Mouse (Mus musculus) cerebellum, adult 18-20 months (tissue): ENCODE results near the gene Mycbpap.
A peak's percentile ranks its signal among the peaks of the same experiment; 100 is the strongest.

ENCODE experiments used
- DNase-seq, 2 experiments: peaks; one replicate each; pipeline ENCODE4 v3.0.0; 2021

Mycbpap gene

DNA sequence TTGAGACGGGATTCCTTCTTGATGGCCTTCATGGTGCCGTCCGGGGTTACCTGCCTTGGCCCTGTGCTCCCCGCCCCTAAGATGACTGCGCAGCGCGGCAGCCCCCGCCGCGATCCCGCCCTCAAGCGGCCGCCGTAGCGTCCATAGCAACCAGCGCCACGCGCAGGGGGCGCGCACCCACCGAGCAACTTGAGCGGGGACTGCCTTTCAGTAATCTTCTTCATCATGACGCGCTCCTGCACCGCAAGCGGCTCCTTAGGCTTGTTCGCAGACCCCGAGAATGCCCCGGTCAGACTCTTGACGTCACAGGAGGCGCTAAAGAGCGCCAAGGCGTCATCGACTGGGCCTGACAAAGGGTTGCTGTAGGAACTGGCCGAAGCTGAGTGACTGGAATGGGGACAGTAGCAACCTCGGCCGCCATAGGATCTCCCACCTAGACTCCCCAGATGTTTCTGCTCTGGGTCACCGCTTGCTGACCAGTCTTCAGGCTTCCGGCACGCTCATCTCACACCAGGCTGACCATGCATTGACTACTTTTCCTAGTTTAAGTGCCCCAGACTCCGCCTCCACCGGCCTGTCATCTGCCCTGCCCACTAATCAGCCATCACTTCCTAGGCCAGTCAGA lies at the start of gene Mycbpap:
Gene Mycbpap (minus strand): TSS at position 524 of the 625 bp plus-strand sequence.
- DNase-seq: peak; percentile 75 to 81

DNA sequence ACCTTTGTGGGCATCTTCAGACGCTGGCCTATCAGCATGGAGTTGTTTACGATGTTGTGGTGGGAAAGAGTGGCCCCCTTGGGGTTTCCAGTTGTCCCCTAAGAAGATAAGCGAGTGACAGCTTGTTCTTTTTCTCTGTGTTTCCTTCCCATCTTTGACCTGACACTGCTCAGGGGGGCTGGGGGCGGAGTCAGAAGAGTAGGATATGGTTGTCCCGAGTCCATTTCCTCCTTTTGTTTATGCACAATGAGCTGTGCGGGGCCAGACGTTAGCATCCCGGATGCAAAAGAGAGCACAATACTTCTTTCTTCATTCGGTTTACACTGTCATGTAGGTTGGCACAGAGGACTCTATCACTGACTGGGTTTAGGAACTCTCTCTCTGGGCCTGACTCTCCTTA lies 49.1 kb upstream of the Mycbpap start:
- no peak for DNase-seq

DNA sequence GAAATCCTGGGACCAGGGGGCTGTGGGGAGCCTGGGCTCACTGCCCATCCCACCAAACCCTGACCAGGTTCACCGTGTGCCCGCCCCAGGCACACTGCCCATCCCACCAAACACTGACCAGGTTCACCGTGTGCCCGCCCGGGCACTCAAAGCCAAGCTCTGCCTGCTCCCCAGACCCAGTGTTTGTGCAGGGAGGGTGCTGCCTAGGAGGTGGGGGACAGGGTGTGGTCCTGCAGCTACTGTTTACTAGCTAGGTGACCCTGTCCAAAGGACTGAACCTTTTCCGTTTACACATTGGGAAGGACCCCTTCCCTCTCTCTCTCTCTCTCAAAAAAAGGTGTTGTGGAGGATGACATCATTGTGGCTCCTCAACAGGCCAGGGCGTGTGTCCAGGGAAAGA lies 45.8 kb upstream of the Mycbpap start:
- DNase-seq: no peak

DNA sequence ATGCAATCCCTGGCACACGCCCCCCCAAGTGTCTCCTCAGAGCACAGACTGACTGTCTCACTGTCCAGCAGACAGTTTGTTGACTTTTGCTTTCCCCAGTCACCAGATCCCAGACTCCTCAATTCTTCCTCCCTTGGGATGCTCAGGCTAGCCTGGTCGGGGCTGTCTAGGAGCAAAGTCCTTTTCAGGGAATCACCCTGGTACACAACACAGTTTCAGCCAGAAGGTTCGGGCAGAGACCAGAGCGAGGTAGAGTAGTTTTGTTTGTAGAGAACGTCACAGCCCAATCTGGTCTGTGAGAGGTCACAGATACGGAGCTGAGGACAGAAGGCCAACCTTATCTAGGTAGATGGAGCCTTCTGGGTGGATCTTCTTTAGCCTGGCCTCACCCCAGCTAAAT lies 45.0 kb upstream of the Mycbpap start:
- DNase-seq: no peak

DNA sequence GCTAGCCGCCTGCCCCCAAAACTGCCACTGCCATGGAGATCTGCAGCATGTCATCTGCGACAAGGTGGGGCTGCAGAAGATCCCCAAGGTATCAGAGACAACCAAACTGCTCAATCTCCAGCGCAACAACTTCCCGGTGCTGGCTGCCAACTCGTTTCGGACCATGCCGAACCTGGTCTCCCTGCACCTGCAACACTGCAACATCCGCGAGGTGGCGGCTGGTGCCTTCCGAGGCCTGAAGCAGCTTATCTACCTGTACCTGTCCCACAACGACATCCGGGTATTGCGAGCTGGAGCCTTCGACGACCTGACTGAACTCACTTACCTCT lies 43.6 kb upstream of the Mycbpap start:
- DNase-seq: no peak

DNA sequence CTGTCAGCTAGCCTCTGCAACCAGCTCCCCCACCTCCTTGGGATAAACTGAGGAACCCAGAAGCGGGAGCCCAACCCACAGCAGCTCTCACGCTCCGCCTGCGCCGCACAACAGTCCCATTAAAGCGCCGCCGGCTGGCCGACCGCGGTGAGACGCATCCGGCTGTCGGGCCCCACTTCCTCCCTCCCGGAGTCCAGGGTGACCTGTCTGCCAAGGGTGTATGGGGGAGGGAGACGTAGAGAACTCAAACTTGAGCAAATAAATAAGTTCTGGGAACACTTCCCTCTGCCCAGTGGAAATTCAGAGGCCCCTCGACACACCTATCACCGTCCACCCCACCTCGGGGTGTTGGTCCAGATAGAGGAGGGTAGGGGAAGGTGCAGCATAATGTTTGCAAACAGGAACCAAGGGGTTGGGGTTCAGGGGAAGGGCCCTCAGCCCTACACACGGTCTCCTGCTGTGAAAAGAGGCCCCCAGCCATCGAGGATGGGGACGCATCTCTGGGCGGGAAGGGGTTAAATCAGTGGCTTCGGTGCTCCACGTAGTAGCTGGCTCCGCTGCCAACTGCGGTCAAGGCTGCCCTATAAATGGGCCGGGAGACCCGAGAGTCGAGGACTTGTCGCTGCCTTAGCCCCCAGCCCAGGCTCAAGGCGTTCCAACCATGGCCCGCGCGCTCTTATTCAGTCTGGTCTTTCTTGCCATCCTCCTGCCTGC lies 43.1 kb upstream of the Mycbpap start, which contains the start of gene Chad:
Gene Chad (plus strand): TSS at position 611 of the 714 bp plus-strand sequence.
- DNase-seq: no peak

DNA sequence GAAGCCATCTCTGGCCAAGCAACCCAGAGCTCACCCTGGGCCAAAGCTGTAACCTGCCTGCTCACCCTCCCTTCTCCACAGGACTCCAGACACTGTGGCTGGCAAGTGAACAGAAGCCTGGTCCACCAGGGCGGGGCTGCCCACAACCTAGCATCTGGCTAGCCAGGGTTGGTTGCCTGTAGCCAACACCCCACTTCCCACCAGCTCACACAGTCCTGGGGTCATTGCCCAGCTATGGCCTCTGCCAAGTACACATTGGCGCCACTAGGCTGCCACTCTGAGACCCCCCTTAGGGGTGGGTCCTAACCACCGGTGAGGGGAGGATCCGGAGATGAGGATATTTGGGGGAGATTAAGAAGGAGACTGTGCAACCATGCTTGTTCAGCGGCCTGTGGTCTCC lies 42.3 kb upstream of the Mycbpap start:
- DNase-seq: no peak

DNA sequence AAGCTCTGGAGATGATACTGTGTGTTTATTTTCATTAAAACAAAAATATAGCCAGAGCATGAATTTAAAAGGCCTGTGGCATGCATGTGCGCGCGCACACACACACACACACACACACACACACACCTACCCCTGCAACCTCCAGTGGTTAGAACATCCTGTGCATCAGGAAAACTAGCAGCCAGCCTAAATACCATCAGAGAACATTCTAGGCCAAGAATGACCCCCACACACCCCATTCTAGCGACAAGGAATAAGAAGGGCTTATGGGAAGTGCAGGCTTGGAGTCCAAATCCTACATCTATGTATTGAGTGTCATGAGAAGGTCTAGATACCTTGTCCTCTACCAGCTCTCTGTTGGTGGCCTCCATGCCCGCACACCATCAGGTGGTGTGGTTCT lies 41.8 kb upstream of the Mycbpap start:
- no peak for DNase-seq

DNA sequence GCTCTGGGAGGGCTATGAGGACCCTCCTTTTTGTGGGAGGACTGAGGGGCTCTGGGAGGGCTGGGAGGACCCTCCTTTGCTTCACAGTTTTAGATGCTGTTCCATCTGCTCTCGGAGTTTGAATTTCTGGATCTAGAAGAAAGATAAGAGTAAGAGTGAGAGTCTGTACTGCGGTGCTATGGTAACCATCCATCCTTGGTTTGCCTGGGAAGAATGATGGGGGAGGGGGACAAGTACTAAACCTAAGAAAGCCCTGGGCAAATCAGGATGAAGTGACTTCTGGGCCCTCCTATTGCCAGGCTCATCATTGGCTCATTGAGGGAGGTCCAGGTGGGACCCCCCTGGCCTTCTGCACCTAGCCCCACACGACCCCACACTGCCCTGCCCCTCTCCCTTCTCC lies 36.7 kb upstream of the Mycbpap start:
- DNase-seq: no peak

DNA sequence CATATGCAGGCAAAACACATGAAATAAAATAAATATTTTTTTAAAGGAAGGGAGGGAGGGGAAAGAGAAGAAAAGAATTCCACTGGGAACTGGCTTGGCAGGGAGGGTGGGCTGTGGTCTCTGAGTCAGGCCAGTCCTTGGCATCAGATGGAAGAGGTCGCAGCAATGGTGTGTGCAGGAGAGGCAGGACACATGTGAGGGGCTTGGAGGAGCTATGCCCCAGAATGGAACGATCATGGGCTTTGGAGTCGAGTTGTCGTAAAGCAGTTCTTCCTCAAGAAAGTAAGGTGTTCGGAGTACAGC lies 28.9 kb upstream of the Mycbpap start:
- no peak for DNase-seq

DNA sequence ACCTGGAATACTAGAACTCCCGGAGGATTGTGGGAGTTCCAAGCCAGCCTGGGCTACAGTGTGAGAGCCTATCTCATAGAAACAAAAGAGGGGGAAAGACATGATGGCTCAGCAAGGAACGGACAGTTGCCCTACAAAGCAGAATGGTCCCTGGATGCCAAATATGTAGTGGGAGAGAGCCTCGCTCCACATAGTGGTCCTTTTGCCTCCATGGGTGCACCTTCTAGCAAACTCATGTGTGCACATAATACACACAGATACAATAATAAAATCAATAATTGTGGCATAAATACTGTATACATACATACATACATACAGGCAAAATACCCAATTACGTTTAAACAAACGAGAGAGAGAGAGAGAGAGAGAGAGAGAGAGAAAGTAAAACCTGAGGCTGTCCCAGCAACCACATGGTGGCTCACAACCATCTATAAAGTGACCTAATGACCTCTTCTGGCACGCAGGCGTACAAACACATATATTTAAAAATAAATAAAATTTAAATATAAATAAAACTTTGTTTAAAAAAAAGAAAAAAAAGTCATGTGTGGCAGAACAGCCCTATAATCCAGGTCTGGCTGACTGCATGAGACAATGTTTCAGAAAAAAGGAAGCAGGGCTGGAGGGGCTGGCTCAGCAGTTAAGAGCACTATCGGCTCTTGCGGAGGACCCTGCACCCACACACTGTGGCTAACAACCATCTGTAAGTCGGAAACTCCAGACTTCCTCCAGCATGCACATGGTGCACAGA lies 28.3 kb upstream of the Mycbpap start:
- DNase-seq: no peak

DNA sequence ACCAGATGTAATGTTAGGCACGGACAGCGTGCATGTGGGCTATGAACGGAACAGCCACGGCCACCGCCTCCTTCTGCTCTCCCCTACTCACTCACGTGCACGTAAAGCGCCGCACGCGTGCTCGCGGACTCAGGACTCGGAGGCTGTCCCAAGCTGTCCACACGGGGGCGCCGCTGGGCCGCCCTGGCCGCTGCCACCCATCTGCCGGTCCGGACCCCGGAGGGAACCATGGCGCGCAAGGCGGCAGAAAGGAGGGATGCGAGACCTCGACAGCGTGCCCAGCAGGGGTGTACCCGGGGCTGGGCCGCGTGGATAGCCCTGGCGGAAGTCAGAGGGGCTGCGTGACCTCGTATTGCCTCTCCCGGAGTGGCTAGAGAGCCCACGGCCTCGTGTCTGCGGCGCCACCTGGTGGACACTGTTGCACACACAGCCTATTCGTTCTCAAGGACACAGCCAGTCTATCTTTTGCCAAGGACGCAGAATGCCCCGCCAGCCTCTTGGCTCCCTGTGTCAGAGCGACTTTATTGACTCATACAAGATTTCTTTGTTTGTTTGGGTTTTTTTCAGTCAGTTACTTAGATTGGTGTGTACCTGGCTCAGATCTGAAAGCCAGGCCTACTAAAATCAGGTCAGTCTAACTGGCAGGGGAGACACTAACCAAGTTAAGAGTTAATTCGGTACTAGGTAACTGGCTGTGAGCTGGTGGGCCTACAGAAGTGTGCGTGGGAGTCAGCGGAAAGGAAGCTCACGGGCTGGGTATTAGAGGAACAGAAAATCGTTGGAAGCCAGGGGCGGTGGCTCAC lies 27.5 kb upstream of the Mycbpap start, which contains the start of gene Rsad1:
Gene Rsad1 (minus strand): TSS at position 368 of the 803 bp plus-strand sequence.
- peak; percentile 94 to 98 for DNase-seq

DNA sequence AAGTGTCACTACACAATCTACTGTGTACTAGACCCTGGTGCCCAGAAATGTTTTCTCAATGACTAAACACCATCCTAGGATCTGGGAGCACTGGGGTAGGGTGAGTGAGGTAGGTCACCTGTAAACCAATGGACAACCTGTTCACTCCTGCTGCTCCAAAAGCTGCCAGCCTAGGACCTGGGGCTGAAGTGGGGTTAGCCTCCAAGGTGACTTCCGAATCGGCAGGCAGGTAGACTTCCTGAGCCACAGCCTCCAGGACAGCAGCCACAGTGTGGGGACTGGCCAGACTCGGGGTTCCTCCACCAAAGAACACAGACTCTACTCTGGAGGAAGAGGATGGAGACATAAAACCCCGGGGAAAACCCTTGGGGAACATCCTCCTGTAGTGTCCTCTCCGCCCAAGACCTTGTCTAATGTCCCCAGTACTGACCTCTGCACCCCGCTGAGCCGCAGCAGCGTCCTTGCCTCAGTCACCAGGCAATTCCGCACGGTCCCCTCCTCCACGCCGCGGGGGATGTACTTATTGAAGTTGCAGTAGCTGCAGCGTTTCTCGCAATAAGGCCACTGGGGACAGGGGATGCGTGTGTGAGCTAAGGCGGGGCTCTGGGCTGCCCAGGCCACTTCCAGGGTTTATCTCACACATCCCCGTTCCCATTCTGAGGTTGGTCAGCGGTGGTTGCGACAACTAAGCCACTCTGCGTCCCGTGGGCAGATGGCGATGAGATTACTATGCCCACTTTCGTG lies 26.7 kb upstream of the Mycbpap start:
- DNase-seq: peak; percentile 63 to 68

DNA sequence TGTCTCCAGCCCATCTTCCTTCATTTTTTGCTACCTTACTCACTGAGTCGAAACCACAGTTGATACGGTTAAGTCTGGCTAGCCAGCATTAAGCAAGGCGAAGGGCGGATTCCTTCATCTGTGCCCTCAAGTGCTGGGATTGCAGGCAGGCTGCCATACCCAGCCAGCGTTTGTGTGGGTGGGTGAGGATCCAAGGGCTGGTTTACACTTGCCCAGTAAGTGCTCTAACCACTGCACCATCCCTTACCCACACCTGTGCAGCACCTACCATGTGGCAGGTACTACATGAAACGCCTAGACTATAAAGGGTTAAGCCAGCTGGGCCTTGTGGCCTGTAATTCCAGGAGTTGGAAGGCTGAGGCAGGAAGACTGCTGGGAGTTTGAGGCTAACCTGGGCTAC lies 25.7 kb upstream of the Mycbpap start:
- DNase-seq: peak in 1 of 2 experiments; percentile 13

DNA sequence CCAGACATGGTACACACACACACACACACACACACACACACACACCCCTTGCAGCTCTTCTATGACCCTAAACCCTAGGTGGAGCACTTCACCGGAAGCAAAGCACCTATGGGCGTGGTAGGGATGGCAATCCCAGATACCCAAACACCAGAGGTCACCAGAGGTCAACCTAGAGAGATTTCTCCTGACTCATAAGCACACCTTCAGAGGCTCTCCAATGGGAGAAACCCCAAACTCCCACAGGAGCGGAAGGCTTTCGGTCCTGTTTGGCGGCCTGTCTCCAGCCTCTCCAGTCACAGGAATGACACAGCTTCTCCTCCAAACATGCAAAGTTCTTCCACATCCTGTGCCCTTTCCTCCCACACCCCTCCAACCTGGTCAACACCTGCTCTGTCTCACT lies 24.8 kb upstream of the Mycbpap start:
- no peak for DNase-seq

DNA sequence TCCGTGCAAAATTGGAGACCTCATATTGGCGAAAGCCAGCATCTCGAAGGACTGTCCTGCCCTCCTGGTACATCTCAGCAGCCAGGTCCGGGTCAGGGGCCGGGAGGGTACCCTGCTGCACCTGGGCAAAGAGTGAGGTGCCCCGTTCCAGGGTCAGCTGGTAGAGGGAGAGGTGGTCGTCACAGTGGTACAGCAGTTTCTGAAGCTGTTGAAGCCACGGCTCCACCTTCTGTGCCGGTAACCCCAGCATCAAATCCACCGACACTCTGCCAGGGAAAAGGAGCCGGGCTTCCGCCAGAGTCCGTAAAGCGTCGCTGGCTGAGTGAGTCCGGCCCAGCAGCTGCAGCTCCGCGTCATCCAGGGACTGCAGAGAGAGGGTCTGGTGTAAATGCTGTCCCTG lies 22.9 kb upstream of the Mycbpap start:
- peak; percentile 39 to 45 for DNase-seq

DNA sequence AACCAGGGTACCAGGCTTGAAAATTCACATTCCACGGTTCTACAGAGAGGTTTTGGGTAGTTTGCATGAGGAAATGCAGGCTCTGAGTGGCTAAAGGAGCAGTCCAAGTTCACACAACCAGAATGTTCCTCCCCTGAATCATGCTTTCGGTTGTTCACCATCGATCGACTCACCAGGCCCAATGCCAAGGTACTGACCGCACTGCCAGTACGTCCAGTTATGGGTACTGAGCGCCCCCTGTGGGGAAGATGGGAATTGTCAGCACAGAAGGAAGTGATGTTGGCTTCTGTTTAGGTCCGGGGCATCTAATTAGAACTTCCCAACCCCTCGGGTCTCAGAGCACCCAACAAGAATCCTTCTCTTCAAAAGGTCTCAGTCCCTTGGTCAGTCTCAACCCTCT lies 22.4 kb upstream of the Mycbpap start:
- peak; percentile 98 for DNase-seq

DNA sequence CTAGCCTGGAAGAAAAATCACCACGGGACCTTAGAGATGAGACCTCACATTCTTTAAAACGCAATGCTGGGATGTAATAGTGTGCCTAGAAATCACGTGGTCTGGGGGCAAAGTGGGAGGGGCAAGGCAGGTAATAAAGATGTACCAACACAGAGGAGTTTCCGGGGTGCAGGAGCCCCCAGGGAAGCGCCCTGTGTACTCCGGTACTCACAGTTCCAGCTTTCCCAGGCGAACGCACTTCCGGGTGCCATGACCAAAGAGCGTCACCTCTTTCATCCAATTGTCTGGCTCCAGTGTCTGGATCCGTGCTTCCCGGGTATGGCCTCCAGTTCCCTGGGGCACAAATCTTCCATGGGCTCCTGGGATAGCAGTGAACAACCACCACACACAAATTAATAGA lies 21.8 kb upstream of the Mycbpap start:
- no peak for DNase-seq

DNA sequence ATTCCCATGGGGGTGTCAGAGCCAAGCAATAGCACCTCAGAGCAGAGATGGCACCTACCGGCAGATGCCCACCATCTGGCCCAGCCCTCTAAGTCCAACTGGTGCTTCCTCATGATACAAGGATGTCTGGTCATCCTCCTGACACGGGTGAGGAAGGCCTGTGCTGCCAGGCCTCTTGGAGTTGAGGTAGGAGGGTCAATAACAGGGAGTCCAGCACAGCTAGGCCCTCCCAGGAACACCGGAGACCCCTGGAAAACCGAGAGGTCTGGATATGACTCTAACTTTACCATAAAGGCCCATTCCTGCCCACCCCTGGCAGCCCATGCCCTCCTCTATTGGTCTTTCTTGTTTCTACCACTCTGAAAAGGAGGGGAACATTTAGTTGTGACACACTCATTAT lies 20.9 kb upstream of the Mycbpap start:
- DNase-seq: no peak

DNA sequence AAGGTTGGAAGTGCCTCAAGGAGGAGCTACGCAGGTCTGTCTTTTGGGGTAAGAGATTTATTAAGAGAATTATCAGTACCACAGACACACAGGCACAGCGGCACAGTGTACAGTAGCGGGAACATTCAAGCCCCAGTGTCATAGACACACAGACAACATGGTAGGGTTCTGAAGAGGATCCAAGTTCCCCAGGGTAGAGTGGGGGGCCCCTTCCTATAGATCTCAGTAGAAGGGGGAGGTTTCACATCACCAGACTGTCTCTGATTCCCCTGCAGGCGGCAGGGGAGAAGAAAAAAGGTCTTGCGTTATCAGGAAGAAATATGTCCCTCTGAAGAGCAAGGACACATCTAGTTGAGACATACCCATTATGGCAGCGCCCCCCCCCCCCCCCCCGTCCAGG lies 18.2 kb upstream of the Mycbpap start:
- no peak for DNase-seq

DNA sequence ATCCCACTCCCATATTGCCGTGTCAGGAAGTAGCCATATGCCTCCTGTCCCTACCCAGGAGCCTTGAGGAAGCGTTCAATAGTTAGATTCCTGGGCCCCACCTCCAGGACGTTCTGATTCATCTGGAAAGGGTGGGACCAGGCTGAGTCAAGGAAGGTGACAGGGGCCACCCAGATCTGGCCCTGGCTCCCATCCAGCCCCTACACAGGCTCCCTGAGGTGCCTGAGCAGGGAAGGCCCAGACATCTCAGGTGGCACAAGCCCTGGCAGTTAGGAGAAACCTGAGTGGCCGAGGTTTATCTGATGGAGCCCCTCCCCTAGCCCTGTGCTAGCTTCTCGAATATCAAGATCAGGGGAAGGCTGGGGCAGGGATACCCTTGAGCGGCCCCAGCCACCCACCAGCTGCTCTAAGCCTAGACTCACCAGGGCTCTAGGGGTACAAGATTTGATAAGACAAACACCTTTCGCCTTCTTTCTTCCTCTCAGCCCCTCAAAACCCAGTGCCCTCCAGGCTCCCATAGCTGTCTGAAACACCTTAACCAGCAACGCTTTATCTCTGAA lies 17.3 kb upstream of the Mycbpap start:
- no peak for DNase-seq

DNA sequence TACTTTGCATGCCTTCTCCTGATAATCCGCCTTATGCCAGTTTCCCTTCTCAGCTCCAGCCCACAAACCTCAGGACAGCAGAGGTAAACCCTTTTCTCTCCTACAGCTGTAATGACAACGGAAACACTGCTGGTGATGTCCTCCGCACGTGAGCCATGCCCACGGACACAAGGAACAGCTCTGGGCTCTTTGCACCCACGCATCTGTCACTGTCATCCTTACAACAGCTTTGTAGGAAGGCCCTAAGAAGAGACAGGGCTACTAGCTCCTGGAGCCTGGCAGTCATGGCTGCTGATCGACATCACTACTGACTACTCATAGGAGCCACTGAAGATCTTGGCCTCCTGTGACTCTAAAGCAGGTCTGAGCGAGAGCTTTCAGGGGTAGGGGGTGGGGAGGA lies 11.6 kb upstream of the Mycbpap start:
- no peak for DNase-seq
